Mouse (Mus musculus) G1E (cell line): Measurements from ENCODE around the gene Clcf1.

Experiments
- CTCF ChIP-seq: IDR thresholded peaks from 2 replicates; pipeline ENCODE4 v1.5.1; 2012; ENCODE audit warnings: low read depth, low read length, inconsistent platforms, mixed read lengths
- GATA1 ChIP-seq: IDR thresholded peaks from 2 replicates; pipeline ENCODE4 v1.6.1; 2012; ENCODE audit warnings: borderline replicate concordance, low read length, inconsistent platforms, mixed read lengths
- GATA2 ChIP-seq: IDR thresholded peaks from 2 replicates; pipeline ENCODE4 v1.6.1; 2012; ENCODE audit warnings: low read depth, low read length, inconsistent platforms, borderline replicate concordance
- POLR2AphosphoS5 ChIP-seq: IDR thresholded peaks from 2 replicates; pipeline ENCODE4 v1.6.1; 2012; ENCODE audit warnings: low read depth, low read length, inconsistent platforms; ENCODE audit not compliant: insufficient replicate concordance
- TAL1 ChIP-seq: conservative IDR thresholded peaks from 2 replicates; pipeline ENCODE4 v1.6.1; 2012; ENCODE audit warnings: low read depth, low read length, inconsistent platforms, mixed read lengths

DNA sequence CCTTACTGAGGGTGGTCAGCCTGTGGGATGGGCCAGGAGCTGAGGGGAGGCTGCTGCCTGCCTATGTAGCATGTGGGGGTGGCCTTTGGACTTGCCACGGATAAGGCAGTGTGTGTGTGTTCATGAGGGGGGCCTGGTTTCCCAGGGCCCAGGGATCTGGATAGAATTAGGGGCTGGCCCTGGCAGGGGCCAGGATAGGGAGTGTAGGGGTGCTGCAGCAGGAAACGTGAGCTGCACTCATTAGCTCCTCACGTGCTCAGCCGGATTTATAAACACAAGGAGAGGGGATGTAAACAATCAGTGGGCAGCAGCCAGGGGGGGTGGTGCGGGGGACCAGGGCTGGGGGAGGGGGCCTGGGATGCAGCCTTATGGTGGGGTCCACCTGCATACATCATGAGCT is 3.1 kb downstream of the Clcf1 start:
- TF ChIP-seq CTCF, result no peak
- no peak for TF ChIP-seq TAL1
- no peak for TF ChIP-seq GATA1
- TF ChIP-seq POLR2AphosphoS5, result no peak
- TF ChIP-seq GATA2, result no peak
